Mouse (Mus musculus): ENCODE measurements at regions not wholly inside any gene's neighbourhood (a gene's known extent, or its start where the extent isn't known, plus 50 kb on each side); places are given as distances from the start of the nearest gene placed in this dataset.

DNA sequence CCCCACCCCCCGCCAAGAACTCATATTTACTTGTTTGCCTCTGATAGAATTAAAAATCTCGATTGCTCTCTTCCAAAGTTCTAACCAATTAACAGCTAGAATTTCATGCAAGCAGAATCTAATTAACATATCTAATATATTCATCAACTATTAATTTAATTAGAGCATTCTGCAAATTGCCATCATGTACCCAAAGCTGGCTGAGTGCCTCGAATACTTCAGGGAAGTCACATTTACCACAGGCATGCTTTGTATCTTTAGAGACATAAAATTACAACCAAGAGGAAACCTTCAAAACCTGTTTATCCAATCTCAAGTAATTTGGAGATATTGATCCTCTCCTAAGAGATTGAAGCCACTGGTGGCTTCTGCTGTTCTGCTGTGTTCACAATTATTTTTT, 401.6 kb upstream of the Nmur2 start:
- Histone ChIP-seq H3K27me3 (ENCODE audit: control insufficient read depth, insufficient read depth, low read length) (no peaks in the 10 kb centered on the region), H3K9me3 (ENCODE audit: control insufficient read depth, low read length) (no peaks in the 10 kb centered on the region), H3K4me1 (replicated peaks; ENCODE audit: control insufficient read depth in 2 of 2, insufficient read depth in 2 of 2, low read length in 1 of 2) (no peaks in the 10 kb centered on the region), H3K4me3 (ENCODE audit: insufficient read depth in 1 of 2, low read depth in 2 of 2, low read length in 2 of 2) (no peak overlapping the region), H3K36me3 (replicated peaks; ENCODE audit: control insufficient read depth, insufficient read depth, low read depth) (no peaks in the 10 kb centered on the region), H3K4me2 (ENCODE audit: low read depth) (no peak overlapping the region), H3K27ac (no peak overlapping the region), H3K9ac (replicated peaks) (no peak overlapping the region)
- 52% methylated on average over 3 of the region's 3 CpGs for WGBS (ENCODE audit: insufficient replicate concordance)
- TF ChIP-seq CTCF (IDR thresholded peaks at IDR 0.05; ENCODE audit: low read depth) (no peak), EP300 (IDR thresholded peaks at IDR 0.05; ENCODE audit: low read depth) (no peak)
- DNase-seq (ENCODE audit: low read depth in 3 of 3, low spot score in 3 of 3): no peak
- ATAC-seq (ENCODE audit: insufficient read depth): no peak

DNA sequence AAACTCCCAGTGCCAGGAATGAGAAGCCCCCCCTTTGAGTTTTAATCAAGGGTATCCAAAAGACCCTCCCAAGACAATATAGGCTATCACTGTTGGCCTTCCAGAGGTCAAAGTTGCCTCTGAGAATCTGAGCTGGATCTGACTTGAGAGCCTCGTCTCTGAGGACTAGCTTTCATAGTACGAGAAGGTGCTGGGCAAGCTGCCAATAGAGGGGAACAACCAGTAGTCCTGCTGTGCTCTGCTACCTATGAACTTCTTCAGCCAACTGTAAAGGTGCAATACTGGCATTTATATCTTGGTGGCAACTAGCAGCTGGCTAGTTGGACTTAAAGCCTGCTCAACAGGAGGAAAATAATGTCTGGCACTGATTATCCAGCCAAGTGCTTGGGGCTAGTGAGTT, 400.3 kb upstream of the Nmur2 start:
- Histone ChIP-seq H3K27me3 (ENCODE audit: control insufficient read depth, insufficient read depth, low read length) (no peaks in the 10 kb centered on the region), H3K36me3 (replicated peaks; ENCODE audit: control insufficient read depth, insufficient read depth, low read depth) (no peaks in the 10 kb centered on the region), H3K9me3 (ENCODE audit: control insufficient read depth, low read length) (no peaks in the 10 kb centered on the region), H3K4me3 (ENCODE audit: insufficient read depth in 1 of 2, low read depth in 2 of 2, low read length in 2 of 2) (no peak overlapping the region), H3K27ac (no peak overlapping the region), H3K9ac (replicated peaks) (no peak overlapping the region), H3K4me1 (replicated peaks; ENCODE audit: control insufficient read depth in 2 of 2, insufficient read depth in 2 of 2, low read length in 1 of 2) (no peaks in the 10 kb centered on the region), H3K4me2 (ENCODE audit: low read depth) (no peak overlapping the region)
- DNase-seq (ENCODE audit: low read depth in 3 of 3, low spot score in 3 of 3) (no peak), ATAC-seq (ENCODE audit: insufficient read depth) (no peak)
- TF ChIP-seq EP300 (IDR thresholded peaks at IDR 0.05; ENCODE audit: low read depth) (no peak), CTCF (IDR thresholded peaks at IDR 0.05; ENCODE audit: low read depth) (no peak)
- WGBS (ENCODE audit: insufficient replicate concordance): 43% methylated on average over 2 of the region's 2 CpGs

DNA sequence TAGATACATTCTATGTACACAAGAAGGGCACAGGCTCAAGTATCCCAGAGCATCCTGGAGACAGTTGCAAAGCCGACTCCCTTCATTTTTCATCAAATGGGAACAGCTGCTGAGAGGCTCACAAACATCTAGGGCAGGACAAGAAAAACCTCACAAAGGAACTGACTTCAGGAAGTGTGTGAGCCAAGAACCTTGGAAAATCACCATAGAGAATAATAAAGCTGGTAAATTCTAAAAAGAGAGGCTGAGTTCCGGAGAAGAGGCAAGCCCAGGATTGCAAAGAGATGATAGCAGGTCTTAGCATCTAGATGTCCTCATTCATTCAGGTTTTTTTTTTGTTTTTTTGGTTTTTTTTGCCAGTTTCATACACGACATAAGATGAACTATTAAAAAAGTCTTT, 390.3 kb upstream of the Nmur2 start:
- no peak for DNase-seq (ENCODE audit: low read depth in 3 of 3, low spot score in 3 of 3)
- no peak overlapping the region for H3K4me2 ChIP-seq (ENCODE audit: low read depth)
- no peaks in the 10 kb centered on the region for H3K27me3 ChIP-seq (ENCODE audit: control insufficient read depth, insufficient read depth, low read length)
- no peaks in the 10 kb centered on the region for H3K4me1 ChIP-seq (replicated peaks; ENCODE audit: control insufficient read depth in 2 of 2, insufficient read depth in 2 of 2, low read length in 1 of 2)
- 53% methylated on average over 3 of the region's 3 CpGs for WGBS (ENCODE audit: insufficient replicate concordance)
- no peak overlapping the region for H3K27ac ChIP-seq
- H3K9me3 ChIP-seq (ENCODE audit: control insufficient read depth, low read length): no peaks in the 10 kb centered on the region
- ATAC-seq (ENCODE audit: insufficient read depth): no peak
- no peak overlapping the region for H3K4me3 ChIP-seq (ENCODE audit: insufficient read depth in 1 of 2, low read depth in 2 of 2, low read length in 2 of 2)
- no peak for TF ChIP-seq EP300 (IDR thresholded peaks at IDR 0.05; ENCODE audit: low read depth)
- TF ChIP-seq CTCF (IDR thresholded peaks at IDR 0.05; ENCODE audit: low read depth): no peak
- no peak overlapping the region for H3K9ac ChIP-seq (replicated peaks)
- H3K36me3 ChIP-seq (replicated peaks; ENCODE audit: control insufficient read depth, insufficient read depth, low read depth): no peaks in the 10 kb centered on the region

DNA sequence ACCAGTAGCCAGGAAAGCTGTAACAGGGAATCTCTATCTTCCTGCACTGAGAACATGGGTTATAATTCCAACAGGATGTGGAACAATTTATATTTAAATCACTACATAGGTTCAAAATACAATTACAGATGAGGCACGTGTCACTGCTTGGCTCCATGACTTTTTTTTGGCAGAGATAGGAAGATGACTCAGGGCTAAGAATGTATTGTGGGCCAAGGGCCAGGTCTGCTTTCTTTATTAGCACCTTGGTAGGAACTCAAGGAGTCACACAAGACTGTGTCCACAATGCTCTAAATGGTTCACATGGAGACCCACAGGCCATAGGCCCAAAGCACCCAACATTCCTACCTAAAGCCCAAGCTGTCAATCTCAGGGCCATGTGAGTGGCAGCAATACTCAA, 344.0 kb upstream of the Nmur2 start:
- no peaks in the 10 kb centered on the region for H3K4me1 ChIP-seq (replicated peaks; ENCODE audit: control insufficient read depth in 2 of 2, insufficient read depth in 2 of 2, low read length in 1 of 2)
- H3K4me2 ChIP-seq (ENCODE audit: low read depth): no peak overlapping the region
- H3K27ac ChIP-seq: no peak overlapping the region
- no peaks in the 10 kb centered on the region for H3K36me3 ChIP-seq (replicated peaks; ENCODE audit: control insufficient read depth, insufficient read depth, low read depth)
- WGBS (ENCODE audit: insufficient replicate concordance): 26% methylated on average over 1 of the region's 1 CpGs
- no peaks in the 10 kb centered on the region for H3K27me3 ChIP-seq (ENCODE audit: control insufficient read depth, insufficient read depth, low read length)
- no peak for ATAC-seq (ENCODE audit: insufficient read depth)
- no peak for TF ChIP-seq EP300 (IDR thresholded peaks at IDR 0.05; ENCODE audit: low read depth)
- TF ChIP-seq CTCF (IDR thresholded peaks at IDR 0.05; ENCODE audit: low read depth): no peak
- H3K9me3 ChIP-seq (ENCODE audit: control insufficient read depth, low read length): no peaks in the 10 kb centered on the region
- no peak overlapping the region for H3K9ac ChIP-seq (replicated peaks)
- no peak for DNase-seq (ENCODE audit: low read depth in 3 of 3, low spot score in 3 of 3)
- no peak overlapping the region for H3K4me3 ChIP-seq (ENCODE audit: insufficient read depth in 1 of 2, low read depth in 2 of 2, low read length in 2 of 2)

DNA sequence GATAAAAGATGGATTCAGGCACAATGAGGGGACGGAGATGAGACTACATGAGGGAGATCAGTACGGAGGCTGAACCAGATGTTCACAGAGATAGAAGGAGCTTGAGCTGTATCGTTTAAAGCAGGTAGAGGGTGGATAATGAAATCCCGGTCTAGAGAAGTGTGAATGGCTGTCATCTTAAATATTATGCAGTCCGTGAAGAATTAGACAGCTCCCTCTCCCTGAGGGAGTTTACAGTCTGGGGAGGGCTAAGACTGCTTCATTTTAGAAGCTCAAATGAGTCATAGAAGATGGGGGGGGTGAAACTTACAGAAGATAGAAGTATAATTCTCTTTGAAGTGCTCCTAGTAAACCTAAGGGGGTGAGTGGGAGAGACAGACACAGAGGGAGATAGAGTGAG, 336.7 kb upstream of the Nmur2 start:
- H3K4me2 ChIP-seq (ENCODE audit: low read depth): no peak overlapping the region
- DNase-seq (ENCODE audit: low read depth in 3 of 3, low spot score in 3 of 3) (no peak), ATAC-seq (ENCODE audit: insufficient read depth) (no peak)
- H3K9ac ChIP-seq (replicated peaks): no peak overlapping the region
- no peaks in the 10 kb centered on the region for H3K9me3 ChIP-seq (ENCODE audit: control insufficient read depth, low read length)
- H3K27ac ChIP-seq: no peak overlapping the region
- H3K4me1 ChIP-seq (replicated peaks; ENCODE audit: control insufficient read depth in 2 of 2, insufficient read depth in 2 of 2, low read length in 1 of 2): no peaks in the 10 kb centered on the region
- 58% methylated on average over 5 of the region's 5 CpGs for WGBS (ENCODE audit: insufficient replicate concordance)
- H3K4me3 ChIP-seq (ENCODE audit: insufficient read depth in 1 of 2, low read depth in 2 of 2, low read length in 2 of 2): no peak overlapping the region
- H3K36me3 ChIP-seq (replicated peaks; ENCODE audit: control insufficient read depth, insufficient read depth, low read depth): no peaks in the 10 kb centered on the region
- TF ChIP-seq EP300 (IDR thresholded peaks at IDR 0.05; ENCODE audit: low read depth): no peak
- no peak for TF ChIP-seq CTCF (IDR thresholded peaks at IDR 0.05; ENCODE audit: low read depth)
- no peaks in the 10 kb centered on the region for H3K27me3 ChIP-seq (ENCODE audit: control insufficient read depth, insufficient read depth, low read length)

DNA sequence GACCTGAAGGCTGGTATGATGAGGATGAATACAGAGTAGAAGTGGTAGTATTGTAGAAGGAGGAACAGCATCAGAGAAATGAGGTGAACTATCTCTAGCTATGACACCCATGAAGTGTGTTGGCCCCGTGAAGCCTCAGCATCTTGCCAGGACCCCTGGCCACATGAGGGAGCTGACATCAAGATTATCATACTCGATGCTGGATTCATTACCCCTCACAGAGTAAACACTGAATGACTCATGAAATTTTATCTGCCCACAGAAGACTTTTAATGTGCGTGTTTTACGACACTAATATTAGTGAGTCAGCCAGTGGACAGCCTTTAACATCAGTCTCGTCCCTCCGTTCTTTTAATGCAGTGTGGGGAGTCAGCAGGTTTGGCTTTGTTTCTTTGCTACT, 333.5 kb upstream of the Nmur2 start:
- DNase-seq (ENCODE audit: low read depth in 3 of 3, low spot score in 3 of 3) (no peak), ATAC-seq (ENCODE audit: insufficient read depth) (no peak)
- 46% methylated on average over 6 of the region's 6 CpGs for WGBS (ENCODE audit: insufficient replicate concordance)
- Histone ChIP-seq H3K9ac (replicated peaks) (no peak overlapping the region), H3K27ac (no peak overlapping the region), H3K36me3 (replicated peaks; ENCODE audit: control insufficient read depth, insufficient read depth, low read depth) (no peaks in the 10 kb centered on the region), H3K4me1 (replicated peaks; ENCODE audit: control insufficient read depth in 2 of 2, insufficient read depth in 2 of 2, low read length in 1 of 2) (no peaks in the 10 kb centered on the region), H3K9me3 (ENCODE audit: control insufficient read depth, low read length) (no peaks in the 10 kb centered on the region), H3K4me2 (ENCODE audit: low read depth) (no peak overlapping the region), H3K27me3 (ENCODE audit: control insufficient read depth, insufficient read depth, low read length) (no peaks in the 10 kb centered on the region), H3K4me3 (ENCODE audit: insufficient read depth in 1 of 2, low read depth in 2 of 2, low read length in 2 of 2) (no peak overlapping the region)
- no peak for TF ChIP-seq CTCF (IDR thresholded peaks at IDR 0.05; ENCODE audit: low read depth)
- no peak for TF ChIP-seq EP300 (IDR thresholded peaks at IDR 0.05; ENCODE audit: low read depth)
